Mouse (Mus musculus) brain, embryonic 18.5 days (tissue): ENCODE results near the gene Thbs4.
"Not testable (repeated sequence)": the region's sequence is repeated elsewhere in the genome, so short reads cannot be mapped to it uniquely, and the experiment has no call there.

ENCODE experiments used
- DNase-seq: peaks from one replicate; pipeline ENCODE4 v3.0.0-alpha.2; 2012; ENCODE audit warnings: low read depth, low spot score

The Thbs4 gene

DNA sequence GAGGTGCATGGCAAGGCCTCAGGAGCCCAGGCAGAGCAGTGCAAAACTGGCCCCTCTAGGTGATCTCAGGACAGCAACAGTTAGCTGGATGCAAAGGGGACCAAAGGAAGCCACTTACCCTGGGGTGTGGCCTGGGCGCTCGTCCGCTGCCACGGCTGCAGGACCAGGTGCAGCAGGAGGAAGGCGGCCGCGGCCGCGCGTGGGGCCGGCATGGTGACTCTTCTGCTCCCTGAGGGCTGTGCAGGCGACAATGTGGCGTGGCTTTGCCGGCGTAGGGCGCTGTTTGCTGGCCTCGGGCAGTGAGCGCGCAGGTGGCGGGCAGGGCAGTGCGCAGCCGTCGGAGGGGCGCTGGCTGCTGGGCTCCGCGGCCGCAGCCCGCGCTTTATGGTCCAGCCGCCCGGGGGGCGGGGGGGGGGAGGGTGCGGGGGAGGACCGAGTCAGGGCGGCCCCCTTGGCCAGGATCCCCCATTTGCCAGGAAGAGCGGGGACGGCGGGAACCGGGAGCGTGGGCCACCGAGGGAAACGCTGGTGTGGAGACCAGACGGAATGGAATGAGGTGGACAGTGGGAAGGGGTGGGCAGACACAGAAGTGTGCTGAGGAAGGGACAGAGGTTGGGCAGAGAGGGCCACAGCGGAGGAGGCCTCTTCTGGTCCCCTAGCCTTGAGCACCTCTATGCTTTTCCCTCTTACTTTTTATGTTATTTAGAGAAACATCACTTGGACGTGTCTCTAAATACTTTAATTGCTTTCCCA, at the start of gene Thbs4:
Gene Thbs4, minus strand, starts transcription at position 357 of the 753 bp plus-strand sequence.
- no peak for DNase-seq

DNA sequence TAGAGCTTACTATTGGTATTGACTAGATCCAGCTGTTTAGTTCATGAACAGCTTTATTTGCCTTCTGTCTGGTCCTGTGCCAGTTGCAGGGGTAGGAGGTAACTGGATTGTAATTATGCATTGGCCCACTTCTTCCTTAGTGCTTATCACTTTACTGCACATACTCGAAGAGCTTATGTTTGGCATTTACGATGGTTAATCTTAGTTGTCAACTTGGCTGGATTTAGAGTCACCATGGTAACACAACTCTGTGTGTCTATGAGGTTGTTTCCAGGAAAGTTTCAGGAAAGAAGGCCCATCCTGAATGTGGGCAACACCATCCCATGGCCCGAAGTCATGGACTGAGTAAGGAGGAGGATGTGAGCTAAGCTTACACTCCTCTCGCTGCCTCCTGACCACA, 38.5 kb upstream of the Thbs4 start:
- DNase-seq, result no peak

DNA sequence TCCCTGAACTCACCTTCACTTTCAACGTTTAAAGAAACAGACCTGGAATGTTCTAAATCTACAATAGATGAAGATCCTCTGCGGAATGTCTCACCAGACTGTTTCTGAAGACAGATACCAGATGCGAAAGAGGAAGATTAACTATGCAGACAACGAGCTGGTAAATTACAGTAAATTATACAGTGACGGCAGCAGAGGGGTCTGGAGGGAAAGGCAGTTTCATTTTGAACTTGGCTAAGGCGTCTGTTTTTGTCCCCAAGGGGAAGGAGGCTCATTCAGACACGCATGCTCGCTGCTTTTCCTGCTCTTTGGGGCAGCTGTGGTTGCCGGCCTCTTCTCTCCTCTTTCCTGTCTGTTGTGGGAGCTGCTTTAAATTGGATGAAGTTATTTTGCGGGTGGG, 34.2 kb upstream of the Thbs4 start:
- DNase-seq, result no peak

DNA sequence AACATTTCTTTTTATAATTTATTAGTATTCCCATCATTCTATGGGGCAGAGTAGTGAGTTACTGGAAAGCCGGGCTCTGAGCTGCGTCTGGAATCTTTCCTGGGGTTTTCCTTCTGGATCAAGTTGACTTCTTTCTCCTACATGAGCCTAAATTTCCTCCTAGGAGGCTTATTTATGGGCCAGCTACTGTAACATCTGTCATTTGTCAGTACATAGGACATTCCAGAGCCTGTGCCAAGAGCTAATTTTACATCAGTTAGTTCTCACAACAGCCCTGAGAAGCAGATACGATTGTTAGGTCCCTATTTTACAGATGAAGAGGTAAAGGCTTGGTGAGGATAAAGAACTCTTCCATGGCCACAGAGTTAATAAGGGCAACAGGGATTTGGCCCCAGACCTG, 22.7 kb upstream of the Thbs4 start:
- DNase-seq, result no peak

DNA sequence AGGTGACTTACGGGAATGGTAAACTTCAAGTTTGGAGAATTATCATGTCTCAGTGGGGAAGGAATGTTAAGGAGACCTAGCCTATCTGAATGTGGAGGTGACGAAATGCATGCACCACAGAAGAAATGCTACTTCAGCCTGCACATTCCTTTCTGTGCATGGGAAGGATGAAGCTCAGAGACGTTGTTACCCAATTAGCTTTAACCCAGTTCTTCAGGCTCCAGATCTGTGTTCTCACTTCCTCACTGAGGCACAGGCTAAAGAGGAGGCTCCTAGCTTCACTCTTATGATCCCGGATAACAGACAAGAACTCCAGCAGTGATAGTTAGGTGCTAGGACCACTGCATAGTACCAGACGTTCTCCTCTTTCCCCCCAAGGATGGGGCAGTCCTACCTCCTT, 21.7 kb upstream of the Thbs4 start:
- DNase-seq, result no peak

DNA sequence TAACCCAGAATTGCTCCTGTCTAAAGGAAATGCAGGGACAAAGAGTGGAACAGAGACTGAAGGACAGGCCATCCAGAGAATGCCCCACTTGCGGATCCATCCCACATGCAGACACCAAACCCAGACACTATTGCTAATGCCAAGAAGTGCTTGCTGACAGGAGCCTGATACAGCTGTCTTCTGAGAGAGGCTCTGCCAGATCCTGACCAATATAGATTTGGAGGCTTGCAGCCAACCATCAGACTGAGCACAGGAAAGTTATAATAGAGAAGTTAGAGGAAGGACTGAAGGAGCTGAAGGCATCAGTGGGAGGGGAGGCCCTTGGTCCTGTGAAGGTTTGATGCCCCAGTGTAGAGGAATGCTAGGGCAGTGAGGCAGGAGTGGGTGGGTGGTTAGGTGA, 16.0 kb upstream of the Thbs4 start:
- DNase-seq, result not testable (repeated sequence)

DNA sequence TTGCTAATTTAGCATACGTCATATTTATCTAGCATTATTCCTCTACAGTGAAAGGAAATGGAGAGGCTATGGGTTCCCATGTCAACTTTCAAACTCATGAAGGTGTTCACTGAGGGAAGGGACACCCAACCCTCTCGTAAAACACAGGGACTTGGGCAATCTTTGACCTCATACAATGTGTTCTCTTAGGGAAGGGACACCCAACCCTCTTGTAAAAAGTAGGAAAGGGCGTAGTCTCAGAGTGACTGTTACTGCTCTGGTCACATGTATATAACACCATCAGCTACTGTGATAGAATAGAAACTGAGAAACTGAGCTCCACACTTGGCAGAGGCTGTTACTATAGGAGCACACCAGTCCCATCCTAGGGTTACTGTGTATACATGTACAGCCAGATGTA, 13.2 kb upstream of the Thbs4 start:
- DNase-seq, result no peak

DNA sequence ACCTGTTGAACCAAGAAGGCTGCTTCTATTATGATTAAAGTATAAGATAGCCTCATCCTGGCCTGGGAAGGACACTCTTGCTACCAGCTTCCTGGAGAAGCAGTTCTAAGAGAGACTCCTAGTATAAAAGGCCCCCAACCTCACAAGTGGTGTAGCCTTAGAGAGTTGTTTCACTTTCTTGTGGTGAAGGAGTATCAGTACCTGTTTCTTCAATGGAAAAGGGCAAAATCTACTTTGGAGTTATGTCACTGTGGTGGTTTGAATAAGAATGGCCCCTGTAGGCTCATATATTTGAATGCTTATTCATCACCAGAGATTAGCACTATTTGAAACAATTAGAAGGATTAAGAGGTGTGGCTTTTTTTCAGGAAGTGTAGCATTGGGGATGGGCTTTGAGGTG, 12.2 kb upstream of the Thbs4 start:
- no peak for DNase-seq

DNA sequence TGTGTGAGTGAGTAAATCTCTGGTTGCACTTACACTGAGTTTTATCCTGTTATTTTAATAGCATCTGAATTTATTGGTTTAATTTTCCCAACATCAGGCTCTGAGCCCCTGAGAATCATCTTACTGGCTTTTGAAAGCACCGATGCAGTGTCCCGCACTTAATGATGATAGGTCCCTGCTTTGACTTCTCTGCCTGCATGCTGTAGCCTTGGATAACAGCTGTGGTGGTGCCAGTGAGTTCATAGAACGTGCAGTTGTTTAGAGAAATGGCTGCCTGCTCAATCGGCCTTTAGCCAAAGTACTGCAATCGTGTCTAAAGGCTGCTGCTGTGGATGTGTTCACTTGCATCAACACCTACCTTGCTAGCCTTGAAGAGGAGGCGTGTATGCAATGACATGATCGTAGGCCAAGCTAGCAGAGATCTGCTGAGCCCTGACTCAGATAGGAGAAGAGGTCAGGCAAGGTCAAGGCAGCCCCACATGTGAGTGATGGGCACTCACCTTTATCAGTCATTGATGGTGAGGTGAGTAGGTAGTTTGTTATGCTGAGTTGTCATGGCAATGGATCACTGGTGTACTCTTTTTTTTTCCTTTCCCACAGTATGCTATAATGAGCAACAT, 4.8 kb upstream of the Thbs4 start:
- no peak for DNase-seq

DNA sequence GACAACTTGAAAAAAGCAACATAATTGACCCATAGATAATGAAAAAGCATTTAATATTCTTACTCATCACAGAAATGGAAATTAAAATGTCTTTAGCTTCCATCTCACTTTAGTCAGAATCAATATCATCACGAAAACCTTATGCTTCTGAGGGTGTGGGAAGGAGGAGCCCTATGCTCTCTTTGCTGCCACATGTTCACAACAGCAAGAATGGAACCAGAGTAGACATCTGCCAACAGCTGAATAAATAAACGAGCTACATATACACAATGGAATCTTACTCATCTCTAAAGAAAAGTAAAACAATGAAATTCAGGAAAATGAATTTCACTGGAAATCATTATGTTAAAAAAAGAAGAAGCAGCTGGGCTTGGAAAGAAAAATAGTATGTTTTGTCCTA, 4.2 kb upstream of the Thbs4 start:
- DNase-seq, result no peak

DNA sequence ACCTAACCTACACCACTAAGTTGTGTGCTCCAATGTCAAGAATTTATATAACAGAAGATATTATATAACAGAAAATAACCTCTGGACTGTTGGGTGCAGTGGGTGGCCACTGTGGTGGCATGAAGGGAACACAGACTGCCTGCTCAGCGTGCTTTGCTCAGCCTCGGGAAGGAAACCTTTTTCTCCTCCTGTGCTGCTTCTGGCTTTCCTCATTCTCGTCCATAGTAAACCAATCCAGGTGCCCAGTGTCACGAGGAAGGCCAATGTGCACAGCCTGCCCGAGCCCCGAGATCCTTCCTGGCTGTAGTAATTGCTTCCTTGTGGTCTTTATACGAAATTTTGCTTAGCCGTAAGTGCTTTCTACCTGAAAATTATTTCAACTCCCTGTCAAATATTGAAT, 982 bp downstream of the Thbs4 start:
- DNase-seq, result no peak

DNA sequence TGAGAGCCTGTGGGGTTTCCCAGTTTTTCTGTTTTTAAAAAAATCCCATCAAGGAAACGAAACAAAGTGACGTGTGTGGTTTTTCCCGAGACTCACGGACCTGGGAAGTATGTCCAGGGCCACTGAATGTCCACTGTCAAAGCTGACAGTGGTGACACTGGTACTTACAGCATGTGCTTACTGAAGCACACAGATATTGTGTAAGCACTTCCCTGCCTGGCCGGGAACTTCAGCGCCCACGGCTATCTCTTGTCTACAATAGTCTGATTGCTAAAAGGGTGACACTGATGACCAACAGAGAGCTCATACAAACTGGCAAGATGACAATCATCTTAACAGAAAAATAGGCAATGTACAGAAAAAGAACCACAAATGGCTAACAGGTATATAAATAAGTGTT, 3.1 kb downstream of the Thbs4 start:
- no peak for DNase-seq

DNA sequence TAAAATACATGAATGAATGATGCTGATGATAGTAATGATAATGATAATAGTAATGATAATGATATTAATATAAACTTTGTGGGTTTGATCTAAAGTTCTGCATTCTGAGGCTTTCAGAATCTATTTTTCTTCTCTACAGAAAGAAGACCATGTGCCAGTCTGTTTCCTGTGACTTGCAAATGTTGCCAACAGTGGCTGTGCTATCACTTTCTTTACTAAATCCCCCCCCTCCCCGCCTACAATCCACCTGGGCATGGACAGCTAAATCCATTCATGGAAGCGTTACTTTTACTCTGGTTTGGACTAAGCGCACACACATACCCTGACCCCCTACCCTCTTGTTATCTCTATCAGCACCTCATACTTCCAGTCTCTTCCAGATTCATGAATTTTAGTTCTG, 10.3 kb downstream of the Thbs4 start:
- DNase-seq, result no peak

DNA sequence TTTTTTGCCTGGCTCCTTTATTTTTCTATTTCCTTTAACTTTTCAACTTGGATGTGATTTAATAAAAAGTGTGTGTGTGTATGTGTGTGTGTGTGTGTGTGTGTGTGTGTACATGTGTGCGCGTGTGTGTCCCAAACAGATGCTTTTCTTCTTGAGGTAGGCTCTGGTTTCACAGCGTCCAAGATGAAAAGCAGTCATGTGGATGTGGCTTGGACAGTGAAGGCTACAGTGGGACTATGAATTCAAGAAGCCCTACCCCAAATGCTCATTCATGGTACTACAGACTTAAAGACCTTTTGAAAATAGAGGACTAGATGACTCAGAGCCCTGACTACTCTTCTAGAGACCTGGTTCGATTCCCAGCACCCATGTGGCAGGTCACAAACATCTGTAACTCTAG, 11.1 kb downstream of the Thbs4 start:
- no peak for DNase-seq

DNA sequence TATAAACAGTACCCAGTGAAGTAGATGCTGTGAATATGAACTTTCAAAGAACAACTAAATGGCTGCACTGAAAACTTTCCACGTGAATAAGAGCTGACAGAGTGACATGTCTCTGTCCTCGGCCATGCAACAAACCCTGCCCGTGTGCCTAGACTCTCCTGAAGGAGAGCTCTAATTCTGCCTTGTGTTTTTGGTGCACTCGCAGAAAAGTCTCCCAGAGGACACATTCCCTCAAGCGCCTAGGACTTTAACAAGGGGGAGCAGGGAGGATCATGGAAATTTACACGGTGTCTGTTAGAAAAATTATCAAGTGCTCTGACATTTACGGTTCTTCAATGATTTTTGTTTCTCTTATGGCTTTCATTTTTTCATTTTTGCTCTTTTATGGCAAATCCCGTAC, 13.7 kb downstream of the Thbs4 start:
- DNase-seq, result no peak

DNA sequence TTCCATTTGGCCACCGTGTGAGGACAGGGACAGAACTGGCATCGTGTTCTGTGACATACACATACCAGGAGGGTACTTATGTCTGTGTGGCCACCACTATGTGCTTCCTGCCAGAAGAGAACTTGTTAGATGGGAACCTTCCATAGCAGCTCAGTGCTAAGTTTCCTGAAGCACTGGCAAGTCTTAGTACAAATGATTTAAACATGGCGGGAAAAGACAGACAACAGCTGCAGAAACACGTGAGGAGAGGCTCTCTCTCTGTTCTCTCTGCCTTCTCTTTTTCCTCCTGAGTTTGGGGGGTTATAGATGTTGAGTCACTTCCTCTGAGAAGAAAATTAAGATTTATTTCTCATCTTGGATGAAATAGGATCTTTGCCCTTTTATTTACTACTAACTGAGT, 14.5 kb downstream of the Thbs4 start:
- no peak for DNase-seq

DNA sequence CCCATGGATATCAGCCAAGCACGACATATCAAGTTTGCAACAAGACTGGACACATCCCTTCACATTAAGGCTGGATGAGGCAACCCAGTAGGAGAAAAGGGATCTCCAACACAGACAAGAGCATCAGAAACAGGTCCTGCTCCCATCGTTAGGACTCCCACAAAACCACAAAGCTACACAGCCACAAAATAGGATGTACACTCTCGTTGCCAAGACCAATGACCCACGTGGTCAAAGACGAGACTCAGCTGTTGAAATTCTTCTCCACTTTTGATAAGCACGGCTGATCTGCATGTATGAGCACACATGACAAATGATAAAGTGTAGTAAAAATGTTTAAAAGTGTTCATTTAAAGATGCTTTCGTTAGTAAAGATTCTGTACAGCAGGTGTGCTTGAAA, 16.0 kb downstream of the Thbs4 start:
- DNase-seq, result no peak

DNA sequence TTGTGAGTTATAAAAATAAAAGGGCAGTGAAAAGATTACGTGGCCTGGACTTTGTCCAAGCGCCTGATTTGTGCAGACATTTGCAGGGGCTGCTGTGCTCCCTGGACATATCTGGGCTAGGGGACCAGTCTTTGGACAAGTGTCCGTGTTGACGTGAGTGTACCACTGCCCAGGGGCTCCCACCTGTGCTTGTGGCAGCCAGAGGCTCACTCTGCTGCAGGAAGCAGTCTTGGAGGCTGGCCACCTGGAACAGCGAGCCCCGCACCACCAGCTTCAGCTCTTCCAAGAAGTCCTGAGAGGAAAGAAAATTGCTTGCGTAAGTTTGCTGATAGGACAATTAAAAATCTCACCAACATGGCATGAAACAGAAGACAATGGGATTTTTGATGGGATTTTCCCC, 18.7 kb downstream of the Thbs4 start:
- no peak for DNase-seq

DNA sequence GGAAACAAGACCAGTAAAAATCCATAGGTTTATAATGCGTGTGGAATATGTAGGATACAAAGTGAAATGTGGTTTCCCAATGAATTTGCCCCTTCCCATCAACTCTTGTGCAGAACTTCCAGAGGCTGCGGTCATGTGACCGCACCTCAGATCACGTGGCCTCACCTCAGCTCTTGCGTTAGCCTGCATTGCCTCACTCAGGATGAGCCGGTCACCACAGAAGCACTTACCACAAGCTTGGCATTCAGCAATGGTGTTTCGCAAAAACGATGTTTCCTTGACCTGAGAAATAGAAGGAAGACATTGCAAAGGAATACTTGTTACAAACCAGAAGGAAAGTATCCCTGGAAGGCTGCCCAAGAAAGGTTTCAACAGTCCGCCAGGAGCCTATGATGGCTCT, 19.7 kb downstream of the Thbs4 start:
- DNase-seq, result no peak

DNA sequence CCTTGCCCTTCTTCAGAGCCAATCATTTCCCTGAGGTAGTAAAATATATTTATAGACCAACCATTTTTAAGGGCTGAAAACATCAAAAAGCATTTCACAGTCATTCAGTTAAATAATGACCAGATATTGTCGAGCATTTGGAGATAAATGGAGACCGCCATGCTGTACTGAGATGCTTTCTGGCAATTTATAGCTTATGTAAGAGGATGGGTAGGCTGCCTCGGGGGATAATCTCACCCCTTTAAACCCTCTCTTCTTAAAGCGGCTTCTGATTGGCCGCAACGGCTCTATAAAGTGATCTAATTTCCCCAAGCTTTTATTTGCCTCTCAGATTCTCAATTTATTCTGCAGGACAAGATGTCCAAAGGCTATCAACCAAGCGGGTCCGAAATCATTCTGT, 22.1 kb downstream of the Thbs4 start:
- DNase-seq, result no peak

DNA sequence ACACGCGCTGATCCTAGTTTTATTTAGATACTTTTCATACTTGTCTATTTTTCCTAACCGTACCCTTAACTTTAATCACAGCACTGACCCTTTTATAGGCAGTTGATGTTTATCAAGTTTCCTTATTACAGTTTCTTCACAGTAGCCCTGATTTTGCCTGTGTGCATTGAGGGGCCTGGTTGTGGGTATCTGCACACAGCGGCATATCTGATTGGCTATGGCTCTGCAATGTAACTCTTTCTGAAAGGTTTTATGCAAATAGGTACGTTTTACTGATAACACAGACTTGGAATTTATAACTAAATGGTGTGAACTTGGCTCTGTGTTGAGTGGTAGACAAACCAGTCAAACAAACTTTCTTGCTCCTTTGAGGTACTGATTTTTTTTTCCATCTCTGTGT, 23.1 kb downstream of the Thbs4 start:
- DNase-seq, result no peak

DNA sequence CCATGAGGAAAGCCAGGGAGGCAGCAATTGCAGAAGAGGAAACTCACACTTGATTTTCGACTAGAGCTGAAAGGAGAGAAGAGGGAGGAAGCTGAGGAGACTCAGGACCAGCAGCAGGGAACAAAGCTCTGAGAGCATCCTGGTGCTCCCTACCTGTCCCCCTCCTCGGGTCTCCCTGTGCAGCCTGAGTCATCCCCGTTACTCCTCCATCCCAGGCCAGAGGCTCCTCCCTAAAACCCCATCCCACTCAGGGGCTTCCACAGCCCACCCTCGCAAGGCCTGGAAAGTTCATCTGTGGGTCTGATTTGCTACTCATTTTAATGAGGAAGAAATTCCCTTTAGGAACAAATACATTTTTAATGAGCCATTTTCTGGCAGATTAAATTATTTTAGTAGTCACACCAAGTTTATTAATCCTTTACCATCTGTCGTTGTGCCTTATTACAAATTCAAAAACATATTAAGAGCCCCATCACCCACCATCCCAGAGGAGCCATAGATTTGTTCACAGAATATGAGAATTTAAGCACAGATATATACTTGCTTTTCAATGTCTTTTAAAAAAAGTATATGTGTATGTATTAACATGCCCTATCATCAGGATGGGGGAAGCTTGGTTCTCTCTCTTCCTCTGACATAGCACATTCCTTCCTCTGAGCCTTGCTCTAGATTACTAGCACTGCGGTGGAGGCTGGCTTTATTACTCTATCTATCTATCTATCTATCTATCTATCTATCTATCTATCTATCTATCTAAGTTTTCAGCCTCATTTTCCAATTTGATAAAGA, 29.0 kb downstream of the Thbs4 start:
- no peak for DNase-seq

DNA sequence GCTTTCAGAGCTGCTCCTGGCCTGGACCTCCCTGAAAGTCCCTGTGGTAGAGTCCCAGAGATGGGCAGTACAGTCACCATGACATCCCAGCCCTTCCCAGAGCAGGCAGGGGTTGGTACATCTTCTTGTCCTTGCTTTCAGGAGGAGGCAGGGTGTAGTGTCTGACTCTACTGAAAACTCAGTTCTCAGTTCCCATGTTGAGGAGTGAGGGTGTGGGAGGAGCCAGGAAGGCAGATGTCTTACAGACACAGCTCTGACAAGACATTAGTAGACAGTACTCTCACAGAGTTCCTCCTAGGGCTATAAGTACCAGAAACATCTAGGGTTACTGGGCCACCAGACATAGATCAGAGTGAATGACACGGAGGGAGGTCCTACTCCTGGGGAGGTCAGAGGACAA, 32.3 kb downstream of the Thbs4 start:
- DNase-seq, result no peak
